Mouse (Mus musculus) lung, embryonic 14.5 days (tissue): ENCODE measurements around the gene Kcnd3. TPM values are rescaled to one million over a fixed set of nuclear protein-coding genes. Genes with fewer than 3 reads are reported as not detected.
A peak's percentile ranks its signal among the peaks of the same experiment; 100 is the strongest.

Experiments used
- ATAC-seq: fragments of 200-750 bp; cut with Nextera tagmentation; 2 replicates; pipeline ENCODE4 v1.8.0; 2017; ENCODE audit warnings: mild to moderate bottlenecking, moderate TSS enrichment, moderate library complexity; ENCODE audit not compliant: insufficient read depth
- DNase-seq: peaks from one replicate; pipeline ENCODE4 v3.0.0-alpha.2; 2015
- H3K27ac ChIP-seq: fragments of 300-500 bp; sonication (generic); 2 replicates; pipeline ENCODE4 v1.5.1; 2014; ENCODE audit warnings: low read depth, mild to moderate bottlenecking, moderate library complexity
- H3K27me3 ChIP-seq: fragments of 300-500 bp; sonication (generic); 2 replicates; pipeline ENCODE4 v1.6.1; 2014; ENCODE audit warnings: low read length, control low read depth; ENCODE audit not compliant: insufficient read depth
- H3K36me3 ChIP-seq: fragments of 300-500 bp; sonication (generic); 2 replicates; pipeline ENCODE4 v1.6.1; 2014; ENCODE audit warnings: control low read depth; ENCODE audit not compliant: insufficient read depth
- H3K4me1 ChIP-seq: fragments of 300-500 bp; sonication (generic); 2 replicates; pipeline ENCODE4 v1.6.1; 2014; ENCODE audit warnings: antibody characterized with exemption, control low read depth; ENCODE audit not compliant: insufficient read depth
- H3K4me2 ChIP-seq: fragments of 300-500 bp; sonication (generic); 2 replicates; pipeline ENCODE4 v1.6.1; 2014; ENCODE audit warnings: mild to moderate bottlenecking
- H3K4me3 ChIP-seq: fragments of 300-500 bp; sonication (generic); 2 replicates; pipeline ENCODE4 v1.5.1; 2014; ENCODE audit warnings: low read depth, low read length
- H3K9ac ChIP-seq: fragments of 300-500 bp; sonication (generic); 2 replicates; pipeline ENCODE4 v1.6.1; 2014
- H3K9me3 ChIP-seq: fragments of 300-500 bp; sonication (generic); 2 replicates; pipeline ENCODE4 v1.6.1; 2016; ENCODE audit warnings: low read depth, low read length, control low read depth
- CTCF ChIP-seq: IDR thresholded peaks from 2 replicates; pipeline ENCODE4 v1.5.1; 2016; ENCODE audit warnings: antibody characterized with exemption, low read depth
- WGBS: fragments of 180-500 bp; shearing (Covaris S2); extraction: QIAGEN DNeasy Blood & Tissue Kit; methylation state at CpG from one replicate; pipeline ENCODE4 v1.1.7; 2014; 5-methylcytosine and 5-hydroxymethylcytosine counted together
- polyA plus RNA-seq: library from polyadenylated mRNA; unstranded; fragments of >200 nt; fragmentation: Nextera tagmentation; extraction: Ambion mirVana; gene quantifications from 2 replicates; pipeline ENCODE4 v1.2.1, GENCODE M21; 2014

Kcnd3 gene
- polyA plus RNA-seq, 1 experiment from 2014 or later = 0.50 TPM

- Histone ChIP-seq H3K27me3 (no peaks in the 10 kb centered on the region), H3K4me1 (no peaks in the 10 kb centered on the region), H3K9me3 (no peaks in the 10 kb centered on the region), H3K9ac (no peak overlapping the region), H3K27ac (no peak overlapping the region), H3K4me3 (no peak overlapping the region), H3K4me2 (no peak overlapping the region), H3K36me3 (no peaks in the 10 kb centered on the region)
- ATAC-seq (no peak), DNase-seq (no peak)
- 38% methylated on average over 2 of the region's 2 CpGs for WGBS
- no peak for TF ChIP-seq CTCF
These were observed 15.7 kb upstream of the Kcnd3 start for GRCm38 (mm10) chr3:105436383-105436782.

GRCm38 (mm10) chr3:105436971-105437370, 15.2 kb upstream of the Kcnd3 start:
- no peak for ATAC-seq
- Histone ChIP-seq H3K36me3 (no peaks in the 10 kb centered on the region), H3K9ac (no peak overlapping the region), H3K27ac (no peak overlapping the region), H3K9me3 (no peaks in the 10 kb centered on the region), H3K4me2 (no peak overlapping the region), H3K4me1 (no peaks in the 10 kb centered on the region), H3K4me3 (no peak overlapping the region), H3K27me3 (no peaks in the 10 kb centered on the region)
- no peak for TF ChIP-seq CTCF
- 63% methylated on average over 11 of the region's 11 CpGs for WGBS
- no peak for DNase-seq

- Histone ChIP-seq H3K9me3 (no peaks in the 10 kb centered on the region), H3K4me2 (no peak overlapping the region), H3K9ac (no peak overlapping the region), H3K27me3 (no peaks in the 10 kb centered on the region), H3K4me3 (no peak overlapping the region), H3K36me3 (no peaks in the 10 kb centered on the region), H3K27ac (no peak overlapping the region), H3K4me1 (no peaks in the 10 kb centered on the region)
- TF ChIP-seq CTCF = 0 out of 2 replicates have a peak, but pooled peaks have one; percentile 15
- WGBS = 58% methylated on average over 4 of the region's 4 CpGs
- no peak for ATAC-seq
- no peak for DNase-seq
These were observed 11.1 kb upstream of the Kcnd3 start for GRCm38 (mm10) chr3:105440873-105441495.

DNA sequence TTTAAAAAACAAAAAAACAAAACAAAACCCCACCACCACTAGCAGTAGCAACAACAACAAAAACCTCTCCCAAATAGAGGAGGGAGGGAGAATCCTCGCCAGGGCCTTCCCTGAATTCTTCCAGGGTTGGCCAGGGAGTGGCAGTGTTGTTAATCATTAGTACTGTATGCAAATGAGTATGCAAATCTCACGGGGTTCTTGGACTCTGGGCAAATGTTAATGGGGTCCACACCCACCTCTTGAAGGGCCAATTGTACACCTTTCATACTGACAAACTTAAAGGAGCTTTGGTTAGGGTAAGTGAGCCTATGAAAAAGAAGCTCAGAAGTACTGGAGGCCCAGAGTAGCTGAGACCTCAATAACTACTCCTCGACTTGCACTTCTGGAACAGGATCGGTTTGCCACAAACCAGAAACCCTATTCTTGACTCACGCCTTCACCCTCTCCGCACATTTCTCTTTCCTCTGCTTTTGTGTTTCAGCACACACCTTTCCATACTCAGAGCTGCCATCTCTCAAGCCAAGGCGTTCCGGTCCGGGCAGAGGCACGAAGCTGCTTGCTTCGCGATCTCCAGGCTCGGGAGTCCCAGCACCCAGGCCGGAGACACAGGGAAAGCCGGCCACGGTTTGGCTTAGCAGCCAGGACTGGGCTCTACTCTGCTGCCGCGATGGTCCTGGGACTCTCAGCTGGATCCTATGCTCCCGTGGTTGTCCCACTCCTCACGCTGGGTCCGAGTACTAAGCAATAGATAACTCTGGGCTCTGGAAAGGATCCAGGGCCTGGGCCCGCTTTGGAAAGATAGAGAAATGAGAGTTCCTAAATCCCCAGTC, 1.3 kb upstream of the Kcnd3 start:
- ATAC-seq (0 out of 2 replicates have a peak, but pooled peaks have one; percentile 18), DNase-seq (peak; percentile 57)
- H3K9ac ChIP-seq = no peak overlapping the region
- no peak overlapping the region for H3K27ac ChIP-seq
- no peaks in the 10 kb centered on the region for H3K36me3 ChIP-seq
- H3K4me1 ChIP-seq = no peaks in the 10 kb centered on the region
- H3K27me3 ChIP-seq = peaks cover 67% of the 10 kb centered on the region
- WGBS = 3% methylated on average over 22 of the region's 22 CpGs
- peak overlapping the region; percentile 99 for H3K4me2 ChIP-seq
- no peaks in the 10 kb centered on the region for H3K9me3 ChIP-seq
- peak; percentile 34 for TF ChIP-seq CTCF
- H3K4me3 ChIP-seq = peak overlapping the region; percentile 59

GRCm38 (mm10) chr3:105452556-105453213, 555 bp downstream of the Kcnd3 start:
- WGBS = under 1% methylated on average over 46 of the region's 60 CpGs
- no peaks in the 10 kb centered on the region for H3K9me3 ChIP-seq
- peak; percentile 53 for DNase-seq
- peak overlapping the region; percentile 59 for H3K4me3 ChIP-seq
- ATAC-seq = peak; percentile 68
- peaks cover 71% of the 10 kb centered on the region for H3K27me3 ChIP-seq
- peak overlapping the region; percentile 55 for H3K9ac ChIP-seq
- no peaks in the 10 kb centered on the region for H3K36me3 ChIP-seq
- H3K4me2 ChIP-seq = peak overlapping the region; percentile 99
- no peak overlapping the region for H3K27ac ChIP-seq
- TF ChIP-seq CTCF = no peak
- no peaks in the 10 kb centered on the region for H3K4me1 ChIP-seq

- no peaks in the 10 kb centered on the region for H3K36me3 ChIP-seq
- peak; percentile 46 for DNase-seq
- peak overlapping the region; percentile 99 for H3K4me2 ChIP-seq
- H3K9me3 ChIP-seq = no peaks in the 10 kb centered on the region
- ATAC-seq = no peak
- WGBS = 3% methylated on average over 19 of the region's 19 CpGs
- no peak for TF ChIP-seq CTCF
- no peak overlapping the region for H3K9ac ChIP-seq
- peak overlapping the region; percentile 59 for H3K4me3 ChIP-seq
- H3K27me3 ChIP-seq = peaks cover 71% of the 10 kb centered on the region
- no peaks in the 10 kb centered on the region for H3K4me1 ChIP-seq
- H3K27ac ChIP-seq = no peak overlapping the region
These were observed 1.3 kb downstream of the Kcnd3 start for GRCm38 (mm10) chr3:105453214-105453950.
